ENCODE assay signal across 28 mouse cellular contexts in the genomic region with DNA sequence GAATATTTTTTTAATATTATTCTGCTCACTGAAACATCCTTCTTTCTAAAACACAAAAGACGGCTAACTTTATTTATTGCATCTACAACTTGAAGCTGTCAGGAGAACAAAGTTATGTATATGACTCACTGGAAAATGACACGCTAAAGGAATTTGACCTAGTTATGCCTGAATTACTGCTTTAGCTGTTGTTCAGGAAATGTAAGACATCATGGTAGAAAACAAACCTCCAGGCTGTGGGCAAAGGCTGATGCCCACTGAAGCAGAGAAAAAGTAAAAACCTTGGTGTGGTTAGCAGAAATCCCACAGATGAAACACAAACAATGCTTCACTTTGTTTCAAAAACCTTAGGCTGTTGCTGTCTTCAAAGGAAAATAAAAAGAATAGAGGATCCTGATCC.
"Had no signal": no experiment of that assay in that cellular context is flagged by ENCODE, and none has a peak within 500 bp of the region (broad histone marks: within the 10 kb centered on the region; RNA-seq: fewer than 3 reads in every experiment).

No protein-coding gene starts in this region.

- H3K27me3 ChIP-seq: heart, embryonic 12.5 days; hindbrain, embryonic 12.5 days; intestine, embryonic 15.5 days; kidney, embryonic 15.5 days; limb, embryonic 12.5 days; liver, embryonic 13.5 days had no signal

- H3K4me2 ChIP-seq: heart, embryonic 12.5 days; hindbrain, embryonic 12.5 days; hindbrain, embryonic 14.5 days; intestine, embryonic 15.5 days; kidney, embryonic 15.5 days; limb, embryonic 12.5 days; liver, embryonic 11.5 days; liver, embryonic 13.5 days had no signal

- ATAC-seq: hindbrain, embryonic 16.5 days; inflammation-experienced regulatory T-cells, adult 6 months; intestine, embryonic 15.5 days; intestine, postnatal 0 days had no signal

- H3K9ac ChIP-seq: heart, embryonic 12.5 days; hindbrain, embryonic 12.5 days; hindbrain, embryonic 14.5 days; intestine, embryonic 15.5 days; kidney, embryonic 15.5 days; limb, embryonic 12.5 days; liver, embryonic 13.5 days had no signal

- H3K9me3 ChIP-seq: heart, embryonic 10.5 days; heart, embryonic 12.5 days; hindbrain, embryonic 10.5 days; hindbrain, embryonic 12.5 days; intestine, embryonic 15.5 days; kidney, embryonic 15.5 days; limb, embryonic 10.5 days; limb, embryonic 12.5 days had no signal

- H3K4me3 ChIP-seq: gastrocnemius, adult 2 months; heart, embryonic 10.5 days; heart, embryonic 12.5 days; hindbrain, embryonic 10.5 days; hindbrain, embryonic 12.5 days; intestine, embryonic 15.5 days; kidney, embryonic 15.5 days; layer of hippocampus, adult 2 months; left cerebral cortex, adult 2 months; limb, embryonic 10.5 days; limb, embryonic 12.5 days; liver, embryonic 13.5 days had no signal

- H3K4me1 ChIP-seq: heart, embryonic 10.5 days; heart, embryonic 12.5 days; hindbrain, embryonic 10.5 days; hindbrain, embryonic 12.5 days; intestine, embryonic 15.5 days; kidney, embryonic 15.5 days; limb, embryonic 10.5 days; limb, embryonic 12.5 days; liver, embryonic 13.5 days had no signal

- DNase-seq: gastrocnemius, adult 2 months; gastrocnemius, postnatal 10 days; gastrocnemius, postnatal 25 days; heart, adult 18-20 months; heart, postnatal 10 days; heart, postnatal 4 days; kidney, adult 18-20 months; kidney, adult 9 months; kidney, postnatal 10 days; kidney, postnatal 25 days; kidney, postnatal 4 days; liver; liver, embryonic 13.5 days had no signal

- H3K27ac ChIP-seq: gastrocnemius, adult 2 months; heart, embryonic 10.5 days; hindbrain, embryonic 10.5 days; hindbrain, embryonic 12.5 days; hindbrain, embryonic 14.5 days; intestine, embryonic 15.5 days; kidney, embryonic 15.5 days; layer of hippocampus, adult 2 months; left cerebral cortex, adult 2 months; limb, embryonic 10.5 days; limb, embryonic 12.5 days; liver, embryonic 13.5 days had no signal

- H3K36me3 ChIP-seq: heart, embryonic 10.5 days; heart, embryonic 12.5 days; hindbrain, embryonic 10.5 days; hindbrain, embryonic 12.5 days; intestine, embryonic 15.5 days; kidney, embryonic 15.5 days; limb, embryonic 10.5 days; limb, embryonic 12.5 days; liver, embryonic 13.5 days had no signal
